Mouse (Mus musculus) forebrain, embryonic 16.5 days (tissue): ENCODE data around the gene Slc12a6. TPM values are rescaled to one million over a fixed set of nuclear protein-coding genes. Genes with fewer than 3 reads are reported as not detected.

ENCODE experiments used
- ATAC-seq: fragments of 200-750 bp; cut with Nextera tagmentation; 2 replicates; pipeline ENCODE4 v1.8.0; 2017; ENCODE audit warnings: mild to moderate bottlenecking, moderate library complexity
- H3K27ac ChIP-seq: fragments of 300-500 bp; sonication (generic); 2 replicates; pipeline ENCODE4 v1.5.1; 2014; ENCODE audit warnings: low read length, control low read depth
- H3K27me3 ChIP-seq: fragments of 300-500 bp; sonication (generic); replicated peaks from 2 replicates; pipeline ENCODE4 v1.6.1; 2014; ENCODE audit warnings: low read length; ENCODE audit not compliant: control insufficient read depth, insufficient read depth
- H3K36me3 ChIP-seq: fragments of 300-500 bp; sonication (generic); 2 replicates; pipeline ENCODE4 v1.6.1; 2014; ENCODE audit not compliant: control insufficient read depth, insufficient read depth
- H3K4me1 ChIP-seq: fragments of 300-500 bp; sonication (generic); replicated peaks from 2 replicates; pipeline ENCODE4 v1.6.1; 2014; ENCODE audit warnings: low read length; ENCODE audit not compliant: control insufficient read depth, insufficient read depth
- H3K4me2 ChIP-seq: fragments of 300-500 bp; sonication (generic); 2 replicates; pipeline ENCODE4 v1.6.1; 2014; ENCODE audit warnings: mild to moderate bottlenecking, low read length, control low read depth
- H3K4me3 ChIP-seq: fragments of 300-500 bp; sonication (generic); replicated peaks from 2 replicates; pipeline ENCODE4 v1.5.1; 2014; ENCODE audit warnings: mild to moderate bottlenecking, low read length, control low read depth
- H3K9ac ChIP-seq: fragments of 300-500 bp; sonication (generic); replicated peaks from 2 replicates; pipeline ENCODE4 v1.6.1; 2014; ENCODE audit warnings: low read depth, low read length, control low read depth
- H3K9me3 ChIP-seq: fragments of 300-500 bp; sonication (generic); 2 replicates; pipeline ENCODE4 v1.6.1; 2016; ENCODE audit warnings: low read length; ENCODE audit not compliant: control insufficient read depth
- WGBS: fragments of 180-500 bp; shearing (Covaris S2); extraction: QIAGEN DNeasy Blood & Tissue Kit; methylation state at CpG from one replicate; pipeline ENCODE4 v1.1.7; 2014; 5-methylcytosine and 5-hydroxymethylcytosine counted together
- polyA plus RNA-seq: library from polyadenylated mRNA; unstranded; fragments of >200 nt; fragmentation: Nextera tagmentation; extraction: Ambion mirVana; gene quantifications from 2 replicates; pipeline ENCODE4 v1.2.1, GENCODE M21; 2015

Gene Slc12a6
- polyA plus RNA-seq, 1 experiment from 2014 or later, result 20.1 TPM

DNA sequence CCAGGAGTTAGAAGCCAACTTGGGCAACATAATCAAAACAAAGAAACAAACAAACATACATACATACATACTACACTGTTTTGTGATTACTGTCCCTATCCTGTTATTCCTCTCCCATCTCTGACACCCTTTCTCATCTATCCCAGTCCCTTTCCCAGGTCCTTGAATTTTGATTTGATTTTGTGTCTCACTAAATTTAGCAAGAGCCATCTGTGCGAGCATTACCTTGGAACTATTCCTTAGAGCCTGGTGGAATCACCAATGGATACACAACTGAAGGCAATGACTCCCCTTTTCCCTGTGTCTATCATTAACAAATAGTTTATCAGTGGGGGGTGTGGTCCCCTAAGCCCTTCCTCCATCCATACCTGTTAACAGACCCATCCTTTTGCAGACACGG, 27.2 kb downstream of the Slc12a6 start:
- WGBS, result 80% methylated on average over 2 of the region's 2 CpGs
- Histone ChIP-seq H3K4me2 (no peak overlapping the region), H3K9me3 (no peaks in the 10 kb centered on the region), H3K9ac (no peak overlapping the region), H3K27me3 (no peaks in the 10 kb centered on the region), H3K27ac (no peak overlapping the region), H3K4me1 (no peaks in the 10 kb centered on the region), H3K4me3 (no peak overlapping the region), H3K36me3 (no peaks in the 10 kb centered on the region)
- no peak for ATAC-seq

DNA sequence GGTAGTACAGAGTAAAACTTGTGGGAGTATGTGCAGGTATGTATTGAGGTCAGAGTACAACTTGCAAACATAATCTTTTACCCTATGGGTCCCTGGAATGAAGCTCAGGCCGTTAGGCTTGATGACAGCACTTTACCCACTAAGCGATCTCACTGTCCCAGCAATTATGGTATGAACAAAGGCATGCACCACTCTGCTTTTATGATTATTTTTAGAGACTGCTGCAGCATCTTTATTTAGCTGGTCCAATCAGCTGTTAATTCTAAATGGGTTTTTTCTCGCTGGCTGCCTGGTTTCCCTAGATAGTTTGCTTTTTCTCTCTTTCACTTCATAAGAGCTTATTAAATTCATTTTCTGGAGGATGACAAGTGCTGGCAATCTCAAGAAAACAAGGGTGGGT, 30.6 kb downstream of the Slc12a6 start:
- ATAC-seq, result peak; percentile 54; the same call in 1 of the 2 replicates
- Histone ChIP-seq H3K9ac (no peak overlapping the region), H3K4me2 (no peak overlapping the region), H3K4me3 (no peak overlapping the region), H3K27me3 (no peaks in the 10 kb centered on the region), H3K36me3 (no peaks in the 10 kb centered on the region), H3K9me3 (no peaks in the 10 kb centered on the region), H3K27ac (no peak overlapping the region), H3K4me1 (no peaks in the 10 kb centered on the region)
- 61% methylated on average over 3 of the region's 3 CpGs for WGBS

DNA sequence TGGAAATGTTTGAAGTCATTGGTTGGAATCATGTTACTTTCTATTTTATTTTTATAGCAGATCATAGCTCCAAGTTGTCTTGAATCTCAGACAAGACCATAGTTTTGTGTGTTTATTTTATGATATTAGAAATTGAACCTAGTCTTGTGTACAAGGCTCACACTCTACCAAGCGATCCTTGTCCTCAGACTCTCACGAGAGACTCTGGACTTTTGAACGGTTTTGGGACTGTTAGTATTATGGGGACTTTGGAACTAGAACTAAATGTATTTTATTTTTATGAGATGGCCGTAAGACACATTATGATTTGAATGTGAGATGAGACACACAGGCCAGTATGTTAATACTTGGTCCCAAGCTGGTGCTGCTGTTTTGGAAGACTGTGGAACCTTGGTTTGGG, 32.6 kb downstream of the Slc12a6 start:
- H3K4me1 ChIP-seq, result no peaks in the 10 kb centered on the region
- no peak overlapping the region for H3K27ac ChIP-seq
- H3K4me2 ChIP-seq, result no peak overlapping the region
- WGBS, result 96% methylated on average over 4 of the region's 4 CpGs
- H3K36me3 ChIP-seq, result no peaks in the 10 kb centered on the region
- no peak overlapping the region for H3K4me3 ChIP-seq
- H3K27me3 ChIP-seq, result no peaks in the 10 kb centered on the region
- H3K9ac ChIP-seq, result no peak overlapping the region
- no peak for ATAC-seq
- H3K9me3 ChIP-seq, result no peaks in the 10 kb centered on the region

DNA sequence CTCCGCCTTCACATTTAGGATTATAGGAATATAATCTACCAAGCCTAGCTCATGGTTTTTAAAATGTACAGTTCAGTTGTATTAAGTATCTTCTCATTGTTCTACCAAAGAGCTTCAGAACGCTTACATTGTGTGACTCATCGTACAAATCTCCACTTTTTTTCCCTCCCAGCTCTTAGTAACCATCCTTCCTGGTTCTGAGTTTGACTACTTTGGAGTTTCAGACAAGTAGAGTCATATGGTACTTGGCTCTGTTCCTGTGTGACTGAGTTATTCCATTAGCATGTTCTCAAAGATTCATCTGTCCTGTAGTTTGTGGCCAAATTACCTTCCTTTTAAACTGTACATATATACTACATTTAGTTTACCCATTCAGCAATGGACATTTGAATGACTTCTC, 43.0 kb downstream of the Slc12a6 start:
- Histone ChIP-seq H3K4me3 (no peak overlapping the region), H3K9me3 (no peaks in the 10 kb centered on the region), H3K27ac (no peak overlapping the region), H3K9ac (no peak overlapping the region), H3K4me1 (no peaks in the 10 kb centered on the region), H3K36me3 (no peaks in the 10 kb centered on the region), H3K4me2 (no peak overlapping the region), H3K27me3 (no peaks in the 10 kb centered on the region)
- ATAC-seq, result no peak
- 94% methylated on average over 3 of the region's 3 CpGs for WGBS

DNA sequence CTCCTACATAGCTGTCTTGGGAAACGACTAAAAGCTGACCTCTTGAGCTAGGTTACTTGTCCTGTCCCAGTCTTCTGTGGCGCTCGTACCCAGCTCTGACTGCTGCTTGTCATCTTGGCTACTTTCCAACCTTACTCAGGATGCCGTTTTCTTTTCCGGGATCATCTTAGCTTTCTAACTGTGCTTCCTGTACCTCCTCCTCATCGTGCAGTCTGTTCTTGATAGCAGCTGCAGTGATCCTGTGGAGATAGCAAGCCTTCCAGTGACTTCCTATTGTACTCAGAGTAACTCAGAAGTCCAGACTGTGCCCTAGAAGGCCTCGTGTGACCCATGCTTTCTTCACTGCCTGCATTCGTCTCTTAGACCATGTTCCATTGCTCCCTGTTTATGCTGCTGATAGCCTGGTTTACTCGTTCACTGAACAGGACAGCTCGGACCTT, 43.6 kb downstream of the Slc12a6 start:
- Histone ChIP-seq H3K36me3 (no peaks in the 10 kb centered on the region), H3K9ac (no peak overlapping the region), H3K4me3 (no peak overlapping the region), H3K9me3 (no peaks in the 10 kb centered on the region), H3K27ac (no peak overlapping the region), H3K4me2 (no peak overlapping the region), H3K27me3 (no peaks in the 10 kb centered on the region), H3K4me1 (no peaks in the 10 kb centered on the region)
- 79% methylated on average over 10 of the region's 10 CpGs for WGBS
- no peak for ATAC-seq

DNA sequence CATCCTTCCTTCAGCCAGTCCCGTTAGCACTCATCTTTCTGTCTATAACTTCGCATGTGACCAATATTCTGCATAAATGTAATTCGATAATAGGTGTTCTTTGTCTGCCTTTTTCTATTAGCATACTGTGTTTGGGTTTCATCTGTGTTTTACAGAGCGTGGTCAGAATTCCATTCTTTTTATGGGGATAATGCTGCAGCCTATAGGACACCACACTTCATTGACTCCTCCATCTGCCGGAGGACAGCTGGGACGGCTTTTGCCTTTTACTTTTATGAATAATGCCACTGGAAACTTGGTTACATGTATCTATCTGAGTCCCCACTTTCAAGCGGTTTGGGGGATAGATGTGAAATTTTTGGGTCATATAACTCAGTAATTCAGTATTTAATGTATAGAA, 50.0 kb downstream of the Slc12a6 start:
- Histone ChIP-seq H3K9me3 (no peaks in the 10 kb centered on the region), H3K9ac (no peak overlapping the region), H3K4me3 (no peak overlapping the region), H3K27ac (no peak overlapping the region), H3K27me3 (no peaks in the 10 kb centered on the region), H3K4me2 (no peak overlapping the region), H3K4me1 (no peaks in the 10 kb centered on the region), H3K36me3 (no peaks in the 10 kb centered on the region)
- WGBS, result 91% methylated on average over 7 of the region's 7 CpGs
- no peak for ATAC-seq

DNA sequence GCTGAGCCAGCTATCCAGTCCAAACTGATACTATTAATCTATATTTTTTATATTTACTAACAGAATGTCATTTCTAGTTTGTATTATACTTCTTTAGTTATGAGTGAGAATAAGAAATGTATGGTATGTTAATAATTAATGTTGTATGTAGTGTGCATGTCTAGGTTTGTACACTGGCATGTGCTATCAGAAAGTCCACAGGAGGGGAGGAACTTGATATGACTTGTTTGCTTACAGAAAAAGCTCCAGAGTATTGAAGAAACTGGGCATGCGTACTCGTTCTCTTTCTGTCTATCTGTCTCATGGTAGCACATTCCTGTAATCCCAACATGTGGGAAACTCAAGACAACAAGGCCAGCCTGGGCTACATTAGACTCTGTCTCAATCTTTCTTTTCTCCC, 52.6 kb downstream of the Slc12a6 start:
- H3K9ac ChIP-seq, result no peak overlapping the region
- H3K4me2 ChIP-seq, result no peak overlapping the region
- ATAC-seq, result no peak
- H3K27me3 ChIP-seq, result no peaks in the 10 kb centered on the region
- no peak overlapping the region for H3K27ac ChIP-seq
- H3K4me1 ChIP-seq, result no peaks in the 10 kb centered on the region
- no peaks in the 10 kb centered on the region for H3K36me3 ChIP-seq
- no peak overlapping the region for H3K4me3 ChIP-seq
- 91% methylated on average over 2 of the region's 2 CpGs for WGBS
- no peaks in the 10 kb centered on the region for H3K9me3 ChIP-seq

DNA sequence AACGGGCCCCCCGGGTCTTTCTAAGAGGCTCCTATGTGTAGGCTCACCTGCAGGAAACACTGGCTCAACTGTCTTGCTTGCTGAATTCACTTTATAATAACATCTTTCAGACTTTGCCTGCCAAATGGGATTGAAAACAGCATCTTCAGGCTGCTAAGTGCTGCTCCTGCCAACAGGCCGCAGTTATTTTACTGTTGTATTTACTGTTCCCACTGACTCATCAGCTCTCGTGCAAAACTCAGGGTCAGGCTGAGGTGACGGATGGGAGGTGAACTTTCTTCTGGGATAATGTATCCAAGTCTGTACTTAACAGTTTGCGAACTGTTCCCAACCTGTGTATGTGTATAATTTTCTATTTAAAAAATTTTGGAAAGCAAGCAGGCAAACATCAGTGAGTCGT, 53.3 kb downstream of the Slc12a6 start:
- no peak for ATAC-seq
- WGBS, result 75% methylated on average over 7 of the region's 7 CpGs
- H3K9ac ChIP-seq, result no peak overlapping the region
- no peaks in the 10 kb centered on the region for H3K9me3 ChIP-seq
- no peaks in the 10 kb centered on the region for H3K4me1 ChIP-seq
- H3K36me3 ChIP-seq, result no peaks in the 10 kb centered on the region
- H3K4me3 ChIP-seq, result no peak overlapping the region
- no peak overlapping the region for H3K4me2 ChIP-seq
- no peak overlapping the region for H3K27ac ChIP-seq
- H3K27me3 ChIP-seq, result no peaks in the 10 kb centered on the region

DNA sequence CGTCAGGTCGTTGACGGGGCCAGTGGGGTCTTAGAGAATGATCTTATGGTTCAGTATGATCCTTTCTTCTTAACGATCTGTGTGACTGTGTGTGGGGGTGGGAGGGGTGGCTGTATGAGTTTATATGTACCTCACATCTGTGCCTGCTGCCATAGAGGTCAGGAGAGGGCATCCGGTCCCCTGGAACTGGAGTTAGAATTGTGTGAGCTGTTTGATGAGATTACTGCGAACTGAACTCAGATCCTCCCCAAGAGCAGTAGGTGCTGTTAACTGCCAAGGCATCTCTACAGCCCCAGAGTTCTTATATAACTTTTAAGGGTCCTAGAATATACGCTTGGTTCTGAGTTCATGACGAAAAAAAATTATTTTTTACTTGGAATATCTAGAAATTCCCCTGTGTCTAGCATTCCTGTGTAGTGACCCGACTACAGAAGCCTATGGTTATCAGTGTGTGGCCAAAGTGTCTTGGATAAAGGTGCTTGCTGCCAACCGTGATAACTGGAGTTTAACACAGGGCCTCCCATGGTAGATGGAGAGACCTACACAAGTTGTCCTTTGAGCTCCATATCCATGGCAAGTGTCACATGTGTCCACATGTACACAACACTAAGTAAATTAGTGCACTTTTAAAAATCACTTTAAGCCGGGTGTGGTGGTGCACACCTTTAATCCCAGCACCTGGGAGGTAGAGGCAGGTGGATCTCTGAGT, 62.6 kb downstream of the Slc12a6 start:
- WGBS, result 85% methylated on average over 11 of the region's 11 CpGs
- H3K4me3 ChIP-seq, result no peak overlapping the region
- H3K4me1 ChIP-seq, result no peaks in the 10 kb centered on the region
- no peaks in the 10 kb centered on the region for H3K9me3 ChIP-seq
- no peaks in the 10 kb centered on the region for H3K36me3 ChIP-seq
- H3K27ac ChIP-seq, result no peak overlapping the region
- no peak overlapping the region for H3K9ac ChIP-seq
- H3K27me3 ChIP-seq, result no peaks in the 10 kb centered on the region
- ATAC-seq, result no peak
- no peak overlapping the region for H3K4me2 ChIP-seq
